Mouse (Mus musculus) v-Abl transformed pro-B cells (cell line): ENCODE measurements around the gene Pou5f2.

Source experiments
- in situ Hi-C, 2 experiments: fragments of 400-800 bp; cut with MboI; formaldehyde crosslinking; loops; one replicate each; pipeline ENCODE4 v1.15.1; 2025; ENCODE audit not compliant: unreplicated experiment in 2 of 2

Pou5f2 gene

GRCm38 (mm10) chr13:78024683-78025294, at the start of gene Pou5f2:
Gene Pou5f2 (plus strand): TSS chr13:78024902.
- in situ Hi-C loops: no loop called here

DNA sequence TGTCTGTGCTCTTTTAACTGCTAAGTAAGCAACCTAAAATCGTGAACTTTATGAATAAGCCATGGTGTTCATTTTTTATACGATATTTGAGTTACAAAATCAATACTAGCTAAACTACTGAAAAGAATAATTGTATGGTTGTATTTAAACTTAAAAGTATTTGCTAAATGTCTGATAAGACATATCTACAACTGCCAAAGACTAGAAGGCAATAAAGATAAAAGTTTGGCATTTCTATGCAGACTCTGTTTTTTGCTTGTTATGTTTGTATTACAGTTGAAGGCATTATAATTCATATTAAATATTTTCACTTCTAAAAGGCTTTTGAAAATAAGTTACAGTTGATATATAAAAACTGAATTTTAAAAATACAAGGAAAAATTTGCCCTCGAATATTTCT, 48.5 kb upstream of the Pou5f2 start:
- in situ Hi-C loops: no loop called here

DNA sequence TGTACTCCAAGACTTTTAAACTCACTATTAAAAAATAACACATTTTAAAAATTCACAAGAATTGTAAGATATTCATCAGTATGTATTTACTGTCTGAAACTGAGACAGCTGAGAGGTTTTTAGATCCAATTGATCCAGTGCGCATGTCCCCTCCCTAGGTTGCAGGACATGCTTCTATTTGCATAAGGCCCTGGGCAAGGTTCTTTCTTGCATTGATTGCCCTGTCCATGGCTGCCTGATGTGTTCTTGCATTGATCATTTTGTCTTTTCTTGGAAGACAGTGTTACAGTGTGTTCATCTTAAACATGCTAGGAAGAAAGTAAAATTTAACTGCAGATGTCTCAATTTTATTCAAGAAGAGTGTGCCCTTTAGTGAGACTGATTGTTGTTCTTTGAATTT, 47.6 kb upstream of the Pou5f2 start:
- in situ Hi-C loops: no loop called here

DNA sequence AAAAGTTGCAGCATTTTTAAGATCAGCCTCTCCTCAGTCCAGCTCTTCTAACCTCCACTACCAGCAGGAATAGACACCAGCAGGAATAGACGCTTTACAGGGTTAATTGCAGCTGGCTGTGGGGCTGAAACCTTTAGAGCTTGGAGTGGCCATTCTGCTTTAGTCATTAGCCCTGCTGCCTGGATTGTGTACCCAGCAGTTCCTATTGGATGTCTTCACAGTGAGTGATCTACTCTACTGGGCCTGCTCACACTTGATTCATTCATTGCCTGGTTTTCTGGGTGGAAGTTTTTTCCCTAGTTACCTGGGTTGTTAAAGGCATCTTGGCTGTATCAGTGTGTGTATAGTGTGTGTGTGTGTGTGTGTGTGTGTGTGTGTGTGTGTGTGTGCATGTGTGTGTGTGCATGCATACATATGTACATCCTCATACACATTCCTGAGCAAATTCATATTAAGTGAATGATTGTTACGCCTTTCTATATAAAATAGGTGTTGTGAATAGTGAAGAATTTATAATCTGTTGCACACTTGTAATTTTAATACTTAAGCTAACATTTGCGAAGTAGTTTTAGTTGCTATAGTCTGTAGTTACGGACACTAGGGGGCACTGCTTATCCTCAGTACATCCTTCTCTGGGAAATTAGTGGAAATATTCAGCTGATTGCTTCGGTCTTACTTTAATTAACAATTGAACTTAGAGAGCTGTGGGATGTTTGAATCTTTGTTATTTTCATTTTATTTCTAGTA, 42.4 kb upstream of the Pou5f2 start:
- in situ Hi-C loops: loop anchor here (5.0 to 10.0 kb wide), 2 partner anchors 205 to 937 kb away; no protein-coding TSS in a partner anchor

- in situ Hi-C loops: loop anchor here (5.0 to 10.0 kb wide), 2 partner anchors 204 to 938 kb away; no protein-coding TSS in a partner anchor
These were observed 41.9 kb upstream of the Pou5f2 start for GRCm38 (mm10) chr13:77982852-77983202.

- in situ Hi-C loops: no loop called here
These were observed 33.4 kb upstream of the Pou5f2 start for GRCm38 (mm10) chr13:77991189-77991886.

DNA sequence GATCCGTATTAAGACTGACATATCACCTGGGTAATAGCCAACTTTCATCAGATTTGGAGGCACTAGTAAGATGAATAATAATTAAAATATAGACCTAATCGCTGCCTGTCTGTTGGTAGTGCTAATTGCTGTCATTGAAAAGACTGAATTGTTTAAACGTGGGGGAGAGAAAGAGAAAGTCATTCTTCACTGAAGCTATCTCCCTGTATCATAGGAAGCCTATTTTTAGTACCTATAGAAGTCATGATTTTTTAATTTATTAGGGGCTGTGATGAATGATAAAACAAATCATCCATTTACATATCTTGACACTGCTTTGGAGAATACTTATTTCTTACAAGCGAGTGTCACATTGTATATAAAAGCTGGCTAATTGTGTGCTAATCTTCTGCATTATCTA, 20.1 kb upstream of the Pou5f2 start:
- in situ Hi-C loops: no loop called here

DNA sequence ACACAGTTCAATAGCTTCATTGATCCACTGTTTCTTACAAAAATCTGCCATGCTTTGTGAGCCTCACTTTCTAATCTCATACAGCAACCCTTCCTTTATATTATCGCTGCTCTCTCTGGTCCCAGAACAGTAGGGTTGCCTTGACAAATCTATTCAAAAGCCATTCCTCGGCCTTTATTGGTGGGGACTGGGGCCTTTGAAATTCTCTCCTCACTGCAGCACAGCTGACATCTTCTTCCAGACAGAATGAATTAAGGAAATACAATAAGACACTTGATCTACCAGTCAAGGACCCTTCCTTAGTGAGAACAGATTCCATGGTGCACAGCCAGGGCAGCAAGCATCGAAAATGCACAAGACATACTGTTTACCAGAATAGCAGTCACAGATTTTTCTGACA, 19.4 kb upstream of the Pou5f2 start:
- in situ Hi-C loops: no loop called here

DNA sequence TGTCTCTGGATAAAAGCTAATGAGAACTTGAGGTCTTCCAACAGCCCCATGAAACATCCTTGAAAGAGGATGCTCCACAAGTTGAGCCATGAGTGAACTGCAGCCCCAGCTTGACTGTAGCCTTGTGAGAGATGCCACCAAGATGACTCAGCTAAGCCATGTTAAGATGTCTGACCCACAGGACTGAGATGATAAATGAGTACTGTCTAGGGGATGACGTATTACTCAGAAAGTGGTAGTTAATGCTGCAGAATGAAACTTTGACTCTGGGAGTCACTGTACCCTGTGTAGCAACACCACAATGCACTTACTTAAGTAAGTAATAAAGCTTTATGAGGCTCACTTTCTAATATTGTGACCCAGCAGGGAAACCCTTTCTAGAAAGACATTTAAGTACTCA, 14.5 kb upstream of the Pou5f2 start:
- in situ Hi-C loops: no loop called here

GRCm38 (mm10) chr13:78032821-78033220, 8.1 kb downstream of the Pou5f2 start:
- in situ Hi-C loops: loop anchor here (5.0 kb wide), 1 partner anchor 861 kb away; no protein-coding TSS in a partner anchor

DNA sequence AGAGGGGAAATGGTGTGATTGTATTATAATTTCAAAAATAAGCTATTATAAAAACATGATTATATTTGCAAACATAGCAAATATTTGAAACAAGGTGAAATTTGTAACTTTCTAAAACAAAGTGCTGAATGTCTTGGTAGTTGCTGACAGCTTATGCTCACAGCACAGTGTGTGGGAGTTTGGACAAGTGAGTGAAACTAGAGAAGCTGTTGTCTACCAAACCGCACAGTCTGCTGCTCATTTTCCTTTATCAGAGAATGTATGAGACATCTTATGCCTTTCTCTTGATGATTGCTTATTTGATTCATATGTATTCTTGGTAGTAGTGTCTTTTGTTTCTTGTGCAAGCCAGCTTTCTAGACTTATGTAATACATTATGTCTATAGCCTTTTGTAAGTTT, 12.5 kb downstream of the Pou5f2 start:
- in situ Hi-C loops: no loop called here

- in situ Hi-C loops: no loop called here
These were observed 18.5 kb downstream of the Pou5f2 start for GRCm38 (mm10) chr13:78043203-78043602.

GRCm38 (mm10) chr13:78045116-78045515, 20.4 kb downstream of the Pou5f2 start:
- in situ Hi-C loops: no loop called here
